Mouse (Mus musculus): ENCODE results near the gene Pacrg.

GRCm38 (mm10) chr17:10467102-10467501 lies 373.0 kb downstream of the Pacrg start:
- TF ChIP-seq POLR2A (IDR thresholded peaks at IDR 0.05; ENCODE audit: control insufficient read depth, low read depth, low read length) (no peak), CTCF (IDR thresholded peaks at IDR 0.05; ENCODE audit: control insufficient read depth, insufficient read depth, insufficient replicate concordance, low read depth, low read length) (no peak)
